Mouse (Mus musculus) hindbrain, embryonic 15.5 days (tissue): ENCODE results near the gene Rplp2. TPM values are rescaled to one million over a fixed set of nuclear protein-coding genes. Genes with fewer than 3 reads are reported as not detected.

Source experiments
- ATAC-seq: fragments of 200-750 bp; cut with Nextera tagmentation; 2 replicates; pipeline ENCODE4 v1.8.0; 2017; ENCODE audit warnings: low read depth, moderate number of reproducible peaks, moderate TSS enrichment; ENCODE audit not compliant: low FRiP score
- H3K27ac ChIP-seq: fragments of 300-500 bp; sonication (generic); replicated peaks from 2 replicates; pipeline ENCODE4 v1.5.1; 2015; ENCODE audit warnings: mild to moderate bottlenecking, inconsistent platforms
- H3K27me3 ChIP-seq: fragments of 300-500 bp; sonication (generic); 2 replicates; pipeline ENCODE4 v1.6.1; 2015; ENCODE audit warnings: control low read depth, inconsistent platforms
- H3K36me3 ChIP-seq: fragments of 300-500 bp; sonication (generic); 2 replicates; pipeline ENCODE4 v1.6.1; 2015; ENCODE audit warnings: control low read depth, inconsistent platforms
- H3K4me1 ChIP-seq: fragments of 300-500 bp; sonication (generic); replicated peaks from 2 replicates; pipeline ENCODE4 v1.6.1; 2015; ENCODE audit warnings: control low read depth, inconsistent platforms
- H3K4me2 ChIP-seq: fragments of 300-500 bp; sonication (generic); 2 replicates; pipeline ENCODE4 v1.6.1; 2015; ENCODE audit warnings: moderate library complexity, mild to moderate bottlenecking, inconsistent platforms
- H3K4me3 ChIP-seq: fragments of 300-500 bp; sonication (generic); 2 replicates; pipeline ENCODE4 v1.5.1; 2015; ENCODE audit warnings: mild to moderate bottlenecking, inconsistent platforms
- H3K9ac ChIP-seq: fragments of 300-500 bp; sonication (generic); 2 replicates; pipeline ENCODE4 v1.6.1; 2015; ENCODE audit warnings: inconsistent platforms
- H3K9me3 ChIP-seq: fragments of 300-500 bp; sonication (generic); 2 replicates; pipeline ENCODE4 v1.6.1; 2016; ENCODE audit warnings: control low read depth, inconsistent platforms
- WGBS: fragments of 180-500 bp; shearing (Covaris S2); methylation state at CpG from one replicate; pipeline ENCODE4 v1.1.7; 2015; 5-methylcytosine and 5-hydroxymethylcytosine counted together
- polyA plus RNA-seq: library from polyadenylated mRNA; unstranded; fragments of >200 nt; fragmentation: Nextera tagmentation; extraction: Ambion mirVana; gene quantifications from 2 replicates; pipeline ENCODE4 v1.2.1, GENCODE M21; 2015

Gene Rplp2
- polyA plus RNA-seq, 1 experiment from 2014 or later: 674 TPM

GRCm38 (mm10) chr7:141457236-141457635, 10.1 kb downstream of the Rplp2 start:
- Histone ChIP-seq H3K9me3 (no peaks in the 10 kb centered on the region), H3K9ac (no peak overlapping the region), H3K4me1 (peaks cover 30% of the 10 kb centered on the region), H3K27ac (no peak overlapping the region), H3K4me3 (no peak overlapping the region), H3K36me3 (peaks cover 10% of the 10 kb centered on the region; the same call in 1 of the 2 replicates), H3K27me3 (peaks cover 31% of the 10 kb centered on the region), H3K4me2 (no peak overlapping the region)
- no peak for ATAC-seq
- WGBS: 94% methylated on average over 14 of the region's 14 CpGs

- H3K4me1 ChIP-seq: peaks cover 32% of the 10 kb centered on the region
- H3K36me3 ChIP-seq: peaks cover 9% of the 10 kb centered on the region; the same call in 1 of the 2 replicates
- H3K4me2 ChIP-seq: no peak overlapping the region
- no peak overlapping the region for H3K9ac ChIP-seq
- H3K27ac ChIP-seq: no peak overlapping the region
- no peak overlapping the region for H3K4me3 ChIP-seq
- WGBS: 78% methylated on average over 15 of the region's 15 CpGs
- H3K27me3 ChIP-seq: peaks cover 39% of the 10 kb centered on the region
- no peak for ATAC-seq
- H3K9me3 ChIP-seq: no peaks in the 10 kb centered on the region
Measured at GRCm38 (mm10) chr7:141457986-141458660, 11.0 kb downstream of the Rplp2 start.

- H3K27me3 ChIP-seq: peaks cover 45% of the 10 kb centered on the region
Measured at GRCm38 (mm10) chr7:141458661-141459060, 11.5 kb downstream of the Rplp2 start.

GRCm38 (mm10) chr7:141459301-141459711, 12.1 kb downstream of the Rplp2 start:
- H3K36me3 ChIP-seq: peaks cover 9% of the 10 kb centered on the region; the same call in 1 of the 2 replicates
- H3K4me1 ChIP-seq: peaks cover 32% of the 10 kb centered on the region
- H3K27ac ChIP-seq: no peak overlapping the region
- H3K27me3 ChIP-seq: peaks cover 51% of the 10 kb centered on the region
- H3K4me2 ChIP-seq: no peak overlapping the region
- no peak for ATAC-seq
- 92% methylated on average over 17 of the region's 17 CpGs for WGBS
- H3K9ac ChIP-seq: no peak overlapping the region
- no peaks in the 10 kb centered on the region for H3K9me3 ChIP-seq
- H3K4me3 ChIP-seq: no peak overlapping the region

More at GRCm38 (mm10) chr7:141458661-141459060, 11.5 kb downstream of the Rplp2 start:
- Histone ChIP-seq H3K36me3 (peaks cover 9% of the 10 kb centered on the region; the same call in 1 of the 2 replicates), H3K4me3 (no peak overlapping the region), H3K4me1 (peaks cover 32% of the 10 kb centered on the region), H3K4me2 (no peak overlapping the region), H3K9ac (no peak overlapping the region), H3K9me3 (no peaks in the 10 kb centered on the region), H3K27ac (no peak overlapping the region)
- no peak for ATAC-seq
- 90% methylated on average over 11 of the region's 11 CpGs for WGBS

GRCm38 (mm10) chr7:141460001-141460390, 12.8 kb downstream of the Rplp2 start:
- H3K9ac ChIP-seq: no peak overlapping the region
- H3K27me3 ChIP-seq: peaks cover 58% of the 10 kb centered on the region
- 77% methylated on average over 5 of the region's 5 CpGs for WGBS
- peaks cover 33% of the 10 kb centered on the region for H3K4me1 ChIP-seq
- no peak overlapping the region for H3K4me3 ChIP-seq
- no peak overlapping the region for H3K27ac ChIP-seq
- ATAC-seq: no peak
- H3K36me3 ChIP-seq: peaks cover 9% of the 10 kb centered on the region; the same call in 1 of the 2 replicates
- no peak overlapping the region for H3K4me2 ChIP-seq
- H3K9me3 ChIP-seq: no peaks in the 10 kb centered on the region

- Histone ChIP-seq H3K36me3 (peaks cover 9% of the 10 kb centered on the region; the same call in 1 of the 2 replicates), H3K27me3 (peaks cover 64% of the 10 kb centered on the region), H3K4me3 (peak within 1 kb of the TSS; percentile 38), H3K4me2 (peak within 1 kb of the TSS; percentile 74), H3K9ac (peak within 1 kb of the TSS; percentile 42), H3K9me3 (no peaks in the 10 kb centered on the region), H3K4me1 (peaks cover 31% of the 10 kb centered on the region), H3K27ac (no peak within 1 kb of the TSS)
- WGBS: 71% methylated on average over 15 of the region's 15 CpGs
- ATAC-seq: no peak
Measured at GRCm38 (mm10) chr7:141460391-141461113, 13.4 kb downstream of the Rplp2 start, which contains the start of gene Cracr2b. TSS of gene Cracr2b (plus strand) at chr7:141461094.

- Histone ChIP-seq H3K36me3 (peaks cover 9% of the 10 kb centered on the region; the same call in 1 of the 2 replicates), H3K9me3 (no peaks in the 10 kb centered on the region), H3K4me2 (peak overlapping the region; percentile 74), H3K27me3 (peaks cover 74% of the 10 kb centered on the region), H3K27ac (no peak overlapping the region), H3K9ac (peak overlapping the region; percentile 42), H3K4me1 (peaks cover 20% of the 10 kb centered on the region), H3K4me3 (peak overlapping the region; percentile 38)
- 3% methylated on average over 59 of the region's 59 CpGs for WGBS
- ATAC-seq: no peak
Measured at GRCm38 (mm10) chr7:141461521-141462332, 14.6 kb downstream of the Rplp2 start.

GRCm38 (mm10) chr7:141462333-141462821, 15.2 kb downstream of the Rplp2 start:
- no peaks in the 10 kb centered on the region for H3K9me3 ChIP-seq
- peaks cover 27% of the 10 kb centered on the region for H3K4me1 ChIP-seq
- H3K9ac ChIP-seq: no peak overlapping the region
- H3K36me3 ChIP-seq: peaks cover 9% of the 10 kb centered on the region; the same call in 1 of the 2 replicates
- no peak for ATAC-seq
- H3K4me2 ChIP-seq: peak overlapping the region; percentile 74
- no peak overlapping the region for H3K27ac ChIP-seq
- WGBS: 24% methylated on average over 5 of the region's 5 CpGs
- peak overlapping the region; percentile 38; the same call in 1 of the 2 replicates for H3K4me3 ChIP-seq
- peaks cover 75% of the 10 kb centered on the region for H3K27me3 ChIP-seq

- H3K9me3 ChIP-seq: no peaks in the 10 kb centered on the region
- peaks cover 41% of the 10 kb centered on the region for H3K4me1 ChIP-seq
- H3K36me3 ChIP-seq: peaks cover 6% of the 10 kb centered on the region; the same call in 1 of the 2 replicates
- no peak for ATAC-seq
- H3K4me3 ChIP-seq: 0 out of 2 replicates have a peak overlapping the region, but pooled peaks have one; percentile 10
- peak overlapping the region; percentile 40 for H3K4me2 ChIP-seq
- H3K27me3 ChIP-seq: peaks cover 75% of the 10 kb centered on the region
- WGBS: 22% methylated on average over 12 of the region's 12 CpGs
- H3K27ac ChIP-seq: no peak overlapping the region
- no peak overlapping the region for H3K9ac ChIP-seq
Measured at GRCm38 (mm10) chr7:141463824-141464602, 16.8 kb downstream of the Rplp2 start.

GRCm38 (mm10) chr7:141464603-141465201, 17.5 kb downstream of the Rplp2 start:
- H3K4me1 ChIP-seq: peaks cover 48% of the 10 kb centered on the region

More at GRCm38 (mm10) chr7:141464603-141465201, 17.5 kb downstream of the Rplp2 start:
- no peaks in the 10 kb centered on the region; the same call in 1 of the 2 replicates for H3K36me3 ChIP-seq
- peak overlapping the region; percentile 10; the same call in 1 of the 2 replicates for H3K4me3 ChIP-seq
- no peaks in the 10 kb centered on the region for H3K9me3 ChIP-seq
- 4% methylated on average over 38 of the region's 38 CpGs for WGBS
- no peak for ATAC-seq
- H3K27ac ChIP-seq: no peak overlapping the region
- peak overlapping the region; percentile 40 for H3K4me2 ChIP-seq
- H3K9ac ChIP-seq: no peak overlapping the region
- peaks cover 69% of the 10 kb centered on the region for H3K27me3 ChIP-seq
